Mouse (Mus musculus): ENCODE data around the gene Gm9903.

Gene Gm9903

DNA sequence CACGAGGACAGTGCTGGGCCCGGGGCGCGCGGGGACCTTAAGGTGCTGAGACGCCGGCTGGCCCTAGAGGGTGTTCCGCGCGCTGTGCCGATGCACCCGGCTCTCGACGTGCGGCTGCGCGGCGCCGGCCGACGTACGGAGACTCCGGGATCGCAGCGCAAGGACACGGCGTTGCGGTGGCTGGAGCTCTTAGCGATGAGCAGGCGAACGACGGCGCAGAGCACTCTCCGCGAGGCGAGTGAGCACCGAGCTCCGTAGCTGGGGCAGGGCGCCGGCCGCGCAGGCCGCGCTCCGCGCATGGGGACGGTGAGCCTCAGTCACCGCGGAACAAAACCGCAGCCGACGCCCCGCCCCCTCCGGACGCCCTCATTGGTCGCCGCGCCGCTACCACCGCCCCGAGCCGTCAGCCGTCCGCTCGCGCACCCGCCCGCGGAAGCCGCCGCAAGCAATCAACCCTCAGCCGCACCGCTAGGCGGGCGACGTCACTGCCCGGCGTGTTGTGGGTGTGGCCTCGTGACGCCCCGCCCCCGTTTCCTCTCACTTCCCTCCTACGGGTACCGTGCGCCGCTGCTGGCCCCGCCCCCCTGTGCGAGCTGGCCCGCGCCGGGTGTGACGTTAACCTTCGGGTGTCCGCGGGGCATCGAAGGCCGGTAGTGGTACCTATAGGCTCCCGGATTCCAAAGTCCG lies at the start of gene Gm9903, which contains the start of gene Fam53a:
Gene Gm9903 (plus strand): TSS at position 625 of the 687 bp plus-strand sequence.
Gene Fam53a (minus strand): TSS at position 335 of the 687 bp plus-strand sequence.
- peak; percentile 100 for DNase-seq

DNA sequence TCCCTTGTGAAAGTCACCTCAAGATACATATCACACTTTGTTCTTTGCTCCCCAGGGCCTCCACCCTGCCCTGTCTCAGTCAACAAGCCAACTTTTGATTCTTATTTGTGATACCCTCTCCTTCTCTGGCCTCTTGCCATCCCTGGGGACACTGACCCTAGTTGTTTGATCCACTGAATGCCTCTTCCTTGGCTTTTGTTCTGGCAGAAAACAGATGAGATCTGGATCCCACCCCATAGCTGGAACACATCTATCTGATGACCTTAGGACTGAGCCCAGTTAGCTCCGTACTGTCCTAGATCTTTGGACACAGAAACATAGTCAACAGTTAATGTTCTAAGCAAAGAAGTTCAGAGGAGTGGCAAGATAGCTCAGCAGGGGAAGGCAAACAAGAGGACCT lies 49.4 kb upstream of the Gm9903 start:
- DNase-seq = no peak

DNA sequence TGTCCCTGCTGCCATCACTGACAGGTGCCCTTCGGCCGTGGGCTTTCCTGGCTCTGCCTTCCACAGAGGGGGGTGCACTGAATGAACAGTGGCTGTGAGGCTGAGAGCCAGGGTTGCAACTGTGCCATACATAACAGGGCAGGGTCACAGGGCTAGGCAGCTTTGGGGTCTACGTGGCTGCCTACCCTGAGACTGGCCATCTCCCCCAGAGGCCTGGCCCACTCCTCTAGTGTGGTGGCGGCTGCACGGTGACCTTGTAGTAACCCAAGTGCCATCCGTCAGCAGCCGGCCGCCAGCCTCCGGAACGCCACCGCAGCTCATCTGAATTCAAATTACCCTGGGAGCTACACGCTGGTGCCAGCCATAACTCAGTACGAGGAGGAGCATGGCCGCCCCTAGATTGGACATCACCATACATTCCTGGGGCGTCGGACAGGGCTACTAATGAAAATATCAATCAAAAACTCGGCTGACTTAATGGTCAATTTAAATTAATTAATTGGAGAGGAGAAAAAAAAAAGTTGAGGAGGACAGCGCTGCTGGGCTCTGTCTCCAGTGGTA lies 42.1 kb upstream of the Gm9903 start:
- no peak for DNase-seq

DNA sequence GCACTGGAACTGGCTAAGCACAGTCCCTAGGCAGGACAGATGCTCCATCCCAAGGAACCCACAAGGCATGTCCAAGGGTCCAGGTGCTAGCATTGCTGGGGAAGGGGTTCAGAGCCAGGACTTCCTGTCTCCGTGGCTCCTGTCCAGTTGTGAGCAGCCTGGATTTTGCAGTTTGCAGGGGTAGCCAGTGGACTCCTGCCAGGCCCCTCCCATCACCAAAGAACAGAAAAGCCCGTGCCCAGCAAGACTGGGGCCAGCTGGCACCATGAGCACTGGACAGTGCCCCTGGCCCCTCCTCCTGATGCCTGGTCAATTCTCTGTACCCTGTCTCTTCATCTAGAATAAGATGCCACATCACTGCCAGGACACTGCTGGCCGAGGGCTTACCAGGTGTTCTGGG lies 41.7 kb upstream of the Gm9903 start:
- DNase-seq = no peak

DNA sequence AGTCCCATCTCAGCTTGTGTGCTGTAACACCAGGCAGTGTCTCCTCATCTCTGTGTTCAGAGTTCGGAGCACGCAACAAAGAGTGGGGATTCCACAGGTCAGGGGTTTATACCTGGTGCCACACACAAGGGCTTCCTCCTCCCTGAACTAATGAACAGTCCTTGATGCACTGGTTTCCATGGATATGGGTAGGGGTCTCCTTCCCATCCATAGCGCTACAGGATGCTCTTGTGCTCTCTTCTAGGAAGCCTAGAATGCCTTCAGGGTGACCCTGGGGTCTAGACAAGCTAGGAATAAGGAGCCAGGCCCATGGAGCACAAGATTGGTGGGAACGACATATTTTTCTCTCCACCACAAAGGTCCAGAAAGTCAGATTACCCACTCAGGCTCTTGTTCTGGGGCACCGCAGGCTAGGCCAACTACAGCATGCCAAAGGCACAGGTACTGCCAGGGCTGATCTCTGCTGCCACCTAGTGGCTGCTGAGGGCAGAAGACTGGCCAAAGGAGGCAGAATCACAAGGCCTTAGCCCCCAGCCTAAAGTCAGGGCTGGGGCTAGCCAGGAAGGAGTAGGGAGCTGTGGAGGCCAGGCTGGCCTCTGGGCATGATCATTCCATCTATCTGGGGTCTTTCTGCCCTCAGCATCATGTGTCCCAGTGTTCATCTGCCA lies 40.4 kb upstream of the Gm9903 start:
- peak; percentile 70 for DNase-seq

DNA sequence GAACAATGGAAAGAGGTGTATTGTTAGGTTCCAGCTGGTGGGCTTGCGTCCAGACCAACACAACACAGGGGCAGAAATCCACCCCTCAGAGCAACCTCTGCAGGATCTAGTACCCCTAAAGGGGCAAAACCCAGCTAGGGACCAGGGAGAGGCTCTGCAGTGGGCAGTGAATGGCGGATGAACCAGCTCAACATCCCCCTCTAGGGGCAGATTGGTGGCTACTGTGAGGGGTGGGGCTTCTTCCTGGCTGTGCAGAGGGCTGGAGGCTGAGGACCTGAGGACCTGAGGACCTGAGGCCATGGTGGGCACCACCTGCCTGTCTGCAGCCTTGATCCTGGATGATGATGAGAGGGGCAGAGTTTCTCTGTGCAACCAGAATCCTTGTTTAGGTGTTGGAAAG lies 36.1 kb upstream of the Gm9903 start:
- DNase-seq = no peak

DNA sequence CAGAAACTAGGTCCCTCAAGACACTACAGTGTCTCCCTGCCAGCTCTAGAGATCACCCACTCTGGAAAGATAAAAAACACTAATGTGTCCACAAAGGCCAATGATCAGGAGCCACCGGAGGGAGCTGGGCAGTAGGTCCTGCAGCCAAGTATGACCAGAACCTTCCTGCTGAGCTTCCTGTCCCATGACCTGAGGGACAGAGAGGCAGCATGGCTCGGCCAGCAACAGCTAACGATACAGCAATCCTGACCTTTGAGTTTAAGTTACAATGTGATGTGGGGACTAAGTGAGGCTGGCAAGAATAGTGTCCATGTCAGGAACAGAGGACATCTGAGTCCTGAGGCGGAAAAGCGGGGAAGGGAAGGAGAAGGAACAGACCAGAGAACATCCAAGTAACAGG lies 24.4 kb upstream of the Gm9903 start:
- DNase-seq = no peak

DNA sequence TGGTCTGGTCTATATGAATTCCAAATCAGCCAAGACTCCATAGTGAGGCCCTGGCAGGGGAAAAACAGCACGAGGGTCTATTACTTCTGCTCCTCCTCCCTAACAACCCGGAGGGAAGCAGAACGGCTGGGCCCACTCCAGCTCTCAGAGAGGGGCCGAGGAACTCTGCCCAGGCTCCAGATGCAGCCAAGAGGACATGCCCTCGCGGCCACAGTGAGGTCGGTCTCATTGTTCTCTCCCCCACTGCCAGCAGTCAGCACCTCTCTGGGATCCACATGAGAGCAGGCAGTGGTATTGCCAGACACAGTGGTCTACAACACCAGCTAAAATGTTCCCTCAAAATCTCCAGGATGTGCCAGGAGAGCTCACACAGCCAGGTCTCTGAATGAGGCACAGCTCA lies 23.1 kb upstream of the Gm9903 start:
- no peak for DNase-seq

DNA sequence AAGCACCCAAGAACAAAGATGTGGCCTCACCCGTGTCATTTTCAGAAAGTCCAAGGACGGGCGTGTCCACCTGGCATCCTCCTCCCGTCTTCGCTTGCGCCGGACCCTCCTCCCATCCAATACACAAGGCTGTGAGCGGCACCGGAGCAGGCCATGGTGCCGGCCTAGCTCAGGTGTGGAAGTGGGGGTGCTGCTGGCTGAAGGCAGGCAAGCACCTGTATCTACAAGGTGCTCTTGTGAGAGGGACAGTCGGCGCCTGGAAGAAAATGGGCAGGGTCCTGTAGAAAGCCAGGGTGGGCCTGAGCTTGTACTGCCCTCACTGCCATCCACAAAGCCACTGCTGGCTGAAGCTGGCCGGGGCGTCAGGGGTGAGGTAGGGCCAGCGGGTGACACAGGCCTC lies 22.3 kb upstream of the Gm9903 start:
- no peak for DNase-seq

DNA sequence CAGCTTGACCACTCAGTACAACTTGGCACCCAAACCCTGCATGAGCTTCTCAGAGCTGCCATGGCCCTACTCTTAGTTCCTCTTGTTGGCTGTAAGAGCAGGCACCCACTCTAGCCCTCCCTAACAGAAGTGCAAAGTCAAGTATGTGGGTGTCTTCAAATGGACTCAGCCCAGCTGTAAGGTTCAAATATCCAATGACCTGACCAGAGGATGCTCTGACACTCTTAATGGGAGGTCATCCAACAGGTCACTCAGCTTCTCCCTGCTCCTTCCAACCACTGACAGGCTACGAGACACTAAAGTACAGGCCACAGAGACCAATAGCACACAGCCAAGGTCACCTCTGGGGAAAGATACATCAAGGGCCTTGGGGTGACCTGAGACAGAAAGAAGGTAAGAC lies 20.5 kb upstream of the Gm9903 start:
- DNase-seq = no peak

DNA sequence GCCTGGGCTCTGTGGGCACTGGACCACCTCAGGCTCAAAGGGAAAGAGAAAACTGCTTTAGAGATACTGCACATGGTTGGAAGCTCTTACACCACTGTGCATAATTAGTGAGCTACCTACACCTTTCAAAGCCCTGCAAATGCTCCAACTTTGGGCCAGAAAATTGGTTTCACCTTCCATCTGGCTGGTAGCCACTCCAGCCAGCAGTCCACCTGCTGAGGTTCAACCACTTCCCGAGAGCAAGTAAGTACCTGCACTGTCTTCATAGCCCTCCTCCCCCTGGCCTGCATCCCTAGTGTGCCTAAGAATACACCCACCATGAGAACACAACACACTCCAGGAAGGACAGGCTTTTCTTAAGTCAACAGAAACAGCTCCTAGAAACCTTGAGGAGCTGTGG lies 17.9 kb upstream of the Gm9903 start:
- peak; percentile 28 for DNase-seq

DNA sequence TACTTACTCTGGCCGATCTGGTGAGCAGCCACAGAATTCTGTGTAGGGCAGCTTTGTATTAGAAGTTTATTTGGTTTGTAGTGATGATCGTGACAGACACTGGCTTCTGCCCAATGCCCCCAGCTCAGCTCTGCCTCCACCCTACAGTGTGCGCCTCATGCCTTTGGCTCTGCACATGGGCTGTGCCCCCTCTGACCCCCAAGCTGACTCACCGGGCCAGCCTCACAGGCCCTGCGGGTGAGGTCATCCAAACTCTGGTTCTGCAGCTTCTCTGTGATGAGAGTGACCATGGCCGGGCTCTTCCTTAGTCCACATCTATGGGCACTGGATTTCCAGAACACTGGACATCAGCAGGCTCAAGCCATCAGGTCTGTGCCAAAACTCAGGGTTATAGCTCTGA lies 15.3 kb upstream of the Gm9903 start:
- no peak for DNase-seq

DNA sequence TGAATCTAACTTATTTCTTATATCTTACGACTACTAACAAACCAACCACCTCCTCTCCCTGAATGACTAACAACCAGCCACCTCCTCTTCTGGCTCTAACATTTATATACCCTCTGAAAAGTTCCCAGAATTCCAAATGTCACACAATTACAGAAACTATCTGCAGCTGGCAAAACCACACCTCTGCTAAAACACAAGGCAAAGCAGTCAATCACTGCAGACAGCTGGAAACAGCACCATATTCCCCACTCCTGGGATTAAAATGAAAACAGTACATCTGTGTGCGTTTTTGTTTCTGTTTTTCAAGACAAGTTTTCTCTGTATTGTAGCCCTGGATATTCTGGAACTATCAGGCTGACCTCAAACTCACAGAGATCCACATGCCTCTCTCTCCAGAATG lies 7.1 kb upstream of the Gm9903 start:
- DNase-seq = no peak

DNA sequence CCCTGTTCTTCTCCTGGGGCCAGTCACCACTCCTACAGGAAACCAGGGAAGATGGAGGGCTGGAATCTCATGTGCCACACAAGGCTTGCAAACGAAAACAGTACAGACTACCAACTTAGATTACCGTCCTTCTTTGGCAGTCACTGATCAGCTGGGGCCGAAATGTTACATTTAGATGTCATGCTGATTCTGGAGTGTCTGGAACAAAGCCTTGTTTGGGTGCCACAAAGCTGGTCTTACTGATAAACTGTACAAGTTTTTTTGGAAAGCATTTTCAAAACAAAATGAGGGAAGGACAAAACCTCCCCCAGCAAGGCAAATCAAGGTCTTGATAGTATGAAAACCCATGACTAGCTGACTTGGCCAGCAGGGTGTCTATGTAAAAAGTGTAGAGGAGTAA lies 6.0 kb upstream of the Gm9903 start:
- no peak for DNase-seq

DNA sequence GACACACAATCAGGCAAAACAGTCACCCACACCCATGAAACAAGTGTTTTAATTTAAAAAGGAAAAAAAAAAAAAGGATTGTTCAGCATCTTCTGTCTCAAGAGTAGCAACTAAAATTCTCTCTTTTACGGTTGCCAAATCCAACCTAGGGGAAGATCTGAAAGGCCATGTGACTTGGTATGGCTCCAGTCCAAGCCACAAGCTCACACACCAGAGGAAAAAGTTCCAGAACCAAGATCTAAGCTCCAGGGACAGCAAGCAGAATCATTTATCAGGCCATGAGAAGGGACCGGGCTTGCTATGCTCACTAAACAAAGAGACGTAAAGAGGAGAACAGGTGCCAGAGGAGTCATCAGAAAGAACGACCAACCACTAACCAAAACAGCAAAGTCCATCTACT lies 1.8 kb upstream of the Gm9903 start:
- DNase-seq = no peak

DNA sequence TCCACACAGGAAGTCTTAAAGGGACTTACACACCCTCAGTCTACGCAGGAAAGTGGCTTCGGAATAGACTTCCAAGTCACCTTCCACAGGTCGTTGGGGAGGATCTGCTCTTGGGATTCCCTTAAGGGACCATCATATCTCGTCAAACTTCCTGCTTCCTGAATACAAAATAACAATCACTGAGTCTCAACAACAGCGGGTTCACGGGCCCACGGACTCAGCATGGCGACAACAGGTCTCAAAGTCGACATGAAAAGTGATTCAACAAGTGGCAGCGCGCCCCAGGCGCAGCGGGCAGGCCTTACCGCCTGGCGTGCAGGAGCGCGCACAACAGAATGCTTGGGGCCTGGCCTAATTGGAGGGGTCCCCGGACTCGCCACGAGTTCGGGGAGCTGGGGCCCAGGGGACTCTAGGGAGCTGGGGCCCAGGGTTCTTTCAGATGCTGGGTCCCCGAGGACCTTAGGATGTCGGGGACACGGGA lies 865 bp upstream of the Gm9903 start:
- DNase-seq = peak; percentile 60

DNA sequence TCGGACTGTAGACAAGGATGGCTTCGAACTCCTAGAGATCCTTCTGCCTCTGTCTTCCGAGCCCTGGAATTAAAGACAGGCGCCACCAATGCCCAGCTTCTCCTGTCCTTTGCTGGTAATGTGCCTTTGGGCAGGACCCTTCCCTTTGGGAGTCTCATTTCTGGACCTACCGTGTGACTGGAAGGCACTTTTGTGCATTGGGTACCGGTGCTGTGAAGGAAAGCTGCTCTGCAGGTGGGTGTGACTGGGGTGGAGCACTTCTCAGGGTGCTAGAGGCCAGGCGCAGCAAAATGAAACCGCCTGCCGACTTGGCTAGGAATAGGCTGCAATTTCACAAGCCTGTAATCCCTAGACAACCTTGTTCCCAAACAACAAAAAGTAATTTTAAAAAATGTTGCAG lies 336 bp downstream of the Gm9903 start:
- no peak for DNase-seq

DNA sequence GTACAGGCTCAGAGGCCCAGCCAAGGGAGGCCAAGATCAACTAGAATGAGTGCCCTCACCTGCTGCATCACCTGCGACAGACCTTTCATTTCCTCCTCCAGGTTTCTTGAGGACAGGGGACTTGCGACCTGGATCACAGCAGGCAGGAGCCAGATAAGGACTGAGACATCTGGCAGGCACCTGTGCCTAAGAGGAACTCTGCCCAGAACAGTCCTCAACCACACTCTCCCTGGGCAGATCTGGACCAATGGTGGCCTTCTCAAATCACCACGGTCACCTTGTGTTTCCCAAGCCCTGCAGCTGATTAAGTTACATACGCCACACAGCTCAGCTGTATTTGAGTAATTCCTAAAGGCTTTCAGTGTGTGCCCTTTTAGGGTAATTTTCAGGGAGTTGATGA lies 890 bp downstream of the Gm9903 start:
- no peak for DNase-seq

DNA sequence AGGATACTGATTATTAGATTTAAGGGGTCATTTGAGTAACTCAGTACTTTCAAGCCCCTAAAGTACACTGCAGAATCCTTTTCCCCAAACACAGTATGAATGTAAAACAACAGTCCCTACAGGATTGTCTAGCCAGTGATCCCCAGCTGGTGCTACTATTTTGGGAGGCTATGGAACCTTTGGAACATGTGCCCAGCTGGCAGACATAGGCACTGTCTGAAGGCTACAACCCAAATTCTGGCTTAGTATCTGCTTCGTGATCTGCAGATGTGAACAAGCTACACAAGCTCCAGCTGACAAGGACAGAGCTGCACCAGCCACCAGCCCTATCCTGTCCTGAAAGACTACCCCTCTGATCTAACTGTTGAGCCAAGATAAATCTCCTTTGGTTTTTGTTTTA lies 2.8 kb downstream of the Gm9903 start:
- no peak for DNase-seq

DNA sequence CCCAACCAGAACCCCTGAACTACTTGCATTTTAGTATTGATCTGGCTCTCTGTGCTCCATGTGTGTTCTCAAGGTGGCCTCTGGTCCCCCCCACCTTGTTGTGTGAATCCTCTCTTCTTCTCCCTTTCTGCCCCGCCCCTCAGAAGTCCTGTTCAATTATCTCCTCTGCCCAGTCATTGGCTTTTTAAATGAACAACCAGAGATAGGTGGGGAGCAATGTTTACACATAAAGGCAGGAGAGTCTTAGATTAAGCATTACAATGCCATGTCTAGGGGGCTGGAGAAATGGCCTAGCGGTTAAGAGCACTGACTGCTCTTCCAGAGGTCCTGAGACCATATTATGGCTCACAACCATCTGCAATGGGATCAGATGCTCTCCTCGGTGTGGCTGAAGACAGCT lies 5.6 kb downstream of the Gm9903 start:
- DNase-seq = no peak

DNA sequence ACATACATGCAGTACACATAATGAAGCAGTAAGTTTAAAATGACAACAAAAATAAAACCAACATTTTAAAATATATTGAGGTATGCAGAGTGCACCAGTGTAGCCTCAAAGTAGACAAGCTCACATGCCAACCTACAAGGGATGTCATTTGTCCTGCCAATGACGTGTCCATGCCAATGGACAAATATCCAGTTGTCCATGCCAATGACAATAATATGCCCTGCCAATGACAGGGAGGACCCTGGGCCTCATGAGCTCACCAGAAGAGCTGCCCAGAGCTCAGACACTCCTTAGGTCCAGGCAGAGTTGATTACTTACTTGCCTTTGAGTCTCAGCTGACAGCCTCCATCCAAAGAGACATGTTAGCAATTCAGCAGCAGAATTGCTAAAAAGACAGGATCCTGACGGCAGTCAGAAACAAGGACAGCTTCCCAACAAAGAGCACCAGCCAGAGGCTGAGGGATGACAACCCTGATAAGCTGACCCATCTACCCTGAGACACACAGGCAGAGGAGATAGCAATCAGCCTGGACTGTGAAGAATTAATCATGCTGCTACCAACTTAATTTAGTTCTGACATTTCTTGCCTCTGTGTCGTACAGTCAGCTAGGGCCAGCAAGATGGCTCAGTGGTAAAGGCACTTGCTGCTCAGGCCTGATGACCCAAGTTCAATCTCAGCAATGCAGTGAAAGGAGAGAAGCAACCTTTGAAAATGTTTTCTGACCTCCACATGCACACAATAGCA lies 8.1 kb downstream of the Gm9903 start:
- no peak for DNase-seq

DNA sequence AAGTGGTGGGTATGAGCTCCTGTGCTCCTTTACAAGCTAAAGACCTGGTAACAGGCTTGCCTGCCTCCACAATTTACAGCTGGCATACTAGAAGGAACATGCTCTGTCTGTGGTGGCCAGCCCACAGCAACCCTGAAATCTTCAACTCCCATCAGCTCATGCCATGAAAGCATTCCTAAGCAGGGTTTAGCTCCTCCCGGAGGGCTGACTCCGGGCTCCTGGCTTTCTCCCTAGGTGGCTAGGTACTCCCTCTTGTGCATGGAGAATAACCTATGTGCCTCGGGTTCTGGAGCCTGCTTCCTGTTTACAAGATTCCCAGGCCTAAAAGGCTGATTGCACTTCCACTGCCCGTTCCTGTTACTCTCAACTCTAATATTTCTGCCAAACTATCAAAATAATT lies 9.1 kb downstream of the Gm9903 start:
- DNase-seq = no peak

DNA sequence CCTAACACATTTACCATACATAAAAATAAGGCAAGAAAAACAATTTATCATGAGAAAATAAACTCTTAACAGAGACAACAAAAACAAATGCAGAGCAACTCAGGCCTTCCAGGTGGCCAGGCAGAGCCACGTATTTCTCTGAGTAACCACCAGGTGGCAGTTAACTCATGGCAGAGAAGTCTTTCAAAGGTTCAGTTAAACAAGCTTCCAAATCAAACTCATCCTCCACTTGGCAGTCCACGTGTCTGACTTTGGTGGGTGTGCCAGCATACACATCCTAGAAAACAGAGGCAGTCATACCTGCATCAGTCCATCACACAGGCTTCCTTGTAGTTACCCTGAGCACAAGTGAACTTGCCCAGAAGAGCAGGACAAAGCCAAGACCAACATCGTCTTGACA lies 10.9 kb downstream of the Gm9903 start:
- no peak for DNase-seq

DNA sequence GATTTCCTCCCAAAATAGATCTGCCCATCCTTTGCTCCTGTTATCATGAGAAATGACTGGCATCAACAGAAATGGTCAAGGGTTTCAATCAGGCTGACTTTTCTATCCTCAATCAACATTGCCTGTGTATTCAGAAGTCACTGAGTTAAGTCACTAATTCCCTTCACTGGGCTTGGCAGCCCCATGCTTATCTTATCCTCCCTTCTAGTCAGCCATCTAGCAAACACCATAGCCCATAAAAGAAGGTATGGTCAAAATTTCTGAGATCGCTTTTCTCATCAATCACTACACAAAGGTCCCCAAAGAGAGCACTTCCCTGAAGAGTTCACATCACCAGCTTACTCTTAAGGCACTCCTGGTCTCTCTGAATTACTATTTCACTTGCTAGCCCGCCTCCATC lies 21.3 kb downstream of the Gm9903 start:
- DNase-seq = no peak

Measured in cerebellum, adult 8-10 months (tissue).